Mouse (Mus musculus) neural tube, embryonic 13.5 days (tissue): ENCODE data around the gene Gm8257. TPM values are rescaled to one million over a fixed set of nuclear protein-coding genes. Genes with fewer than 3 reads are reported as not detected.
"Not testable (repeated sequence)": the region's sequence is repeated elsewhere in the genome, so short reads cannot be mapped to it uniquely, and the experiment has no call there.

ENCODE experiments used
- ATAC-seq: fragments of 200-750 bp; cut with Nextera tagmentation; 2 replicates; pipeline ENCODE4 v1.8.0; 2017; ENCODE audit warnings: low read depth, mild to moderate bottlenecking, moderate TSS enrichment, moderate library complexity
- H3K27ac ChIP-seq: fragments of 300-500 bp; sonication (generic); replicated peaks from 2 replicates; pipeline ENCODE4 v1.5.1; 2015; ENCODE audit warnings: moderate library complexity, mild to moderate bottlenecking, inconsistent platforms
- H3K27me3 ChIP-seq: fragments of 300-500 bp; sonication (generic); 2 replicates; pipeline ENCODE4 v1.6.1; 2015; ENCODE audit warnings: mild to moderate bottlenecking, inconsistent platforms
- H3K36me3 ChIP-seq: fragments of 300-500 bp; sonication (generic); 2 replicates; pipeline ENCODE4 v1.6.1; 2015; ENCODE audit warnings: mild to moderate bottlenecking, inconsistent platforms
- H3K4me1 ChIP-seq: fragments of 300-500 bp; sonication (generic); replicated peaks from 2 replicates; pipeline ENCODE4 v1.6.1; 2015; ENCODE audit warnings: inconsistent platforms
- H3K4me2 ChIP-seq: fragments of 300-500 bp; sonication (generic); 2 replicates; pipeline ENCODE4 v1.6.1; 2015; ENCODE audit warnings: inconsistent platforms, mild to moderate bottlenecking, moderate library complexity
- H3K4me3 ChIP-seq: fragments of 300-500 bp; sonication (generic); 2 replicates; pipeline ENCODE4 v1.5.1; 2015; ENCODE audit warnings: mild to moderate bottlenecking, inconsistent platforms
- H3K9ac ChIP-seq: fragments of 300-500 bp; sonication (generic); 2 replicates; pipeline ENCODE4 v1.6.1; 2015; ENCODE audit warnings: moderate library complexity, mild to moderate bottlenecking, inconsistent platforms
- H3K9me3 ChIP-seq: fragments of 300-500 bp; sonication (generic); 2 replicates; pipeline ENCODE4 v1.6.1; 2016; ENCODE audit warnings: inconsistent platforms
- WGBS: fragments of 180-500 bp; shearing (Covaris S2); methylation state at CpG from one replicate; pipeline ENCODE4 v1.1.7; 2015; 5-methylcytosine and 5-hydroxymethylcytosine counted together
- polyA plus RNA-seq: library from polyadenylated mRNA; unstranded; fragments of >200 nt; fragmentation: Nextera tagmentation; extraction: Ambion mirVana; gene quantifications from 2 replicates; pipeline ENCODE4 v1.2.1, GENCODE M21; 2015

The Gm8257 gene
- not detected in 2 replicates for polyA plus RNA-seq

- WGBS, result 86% methylated on average over 3 of the region's 3 CpGs
- H3K9me3 ChIP-seq, H3K36me3 ChIP-seq, H3K4me2 ChIP-seq, H3K9ac ChIP-seq, H3K4me1 ChIP-seq, H3K4me3 ChIP-seq, ATAC-seq, H3K27ac ChIP-seq, H3K27me3 ChIP-seq: not testable (repeated sequence)
Measured at GRCm38 (mm10) chr14:44706356-44706755, at the start of gene Gm8257. Gm8257 (minus strand) TSS chr14:44706456.

GRCm38 (mm10) chr14:44750240-44750639, 44.0 kb upstream of the Gm8257 start, which contains the start of gene Gm8267:
Gm8267 (minus strand) TSS chr14:44750340.
- Histone ChIP-seq H3K27ac (no peak within 1 kb of the TSS), H3K4me2 (no peak within 1 kb of the TSS), H3K27me3 (no peaks in the 10 kb centered on the region), H3K9ac (no peak within 1 kb of the TSS), H3K4me3 (no peak within 1 kb of the TSS), H3K9me3 (no peaks in the 10 kb centered on the region), H3K4me1 (no peaks in the 10 kb centered on the region), H3K36me3 (no peaks in the 10 kb centered on the region)
- WGBS, result 84% methylated on average over 3 of the region's 3 CpGs
- no peak for ATAC-seq

GRCm38 (mm10) chr14:44742789-44743188, 36.5 kb upstream of the Gm8257 start:
- H3K9me3 ChIP-seq, H3K4me2 ChIP-seq, H3K27me3 ChIP-seq, H3K4me3 ChIP-seq, ATAC-seq, H3K9ac ChIP-seq, H3K4me1 ChIP-seq, H3K36me3 ChIP-seq, H3K27ac ChIP-seq: not testable (repeated sequence)
- WGBS, result 66% methylated on average over 1 of the region's 1 CpGs

- not testable (repeated sequence) for H3K27me3 ChIP-seq, ATAC-seq, H3K36me3 ChIP-seq, H3K4me3 ChIP-seq, H3K4me2 ChIP-seq, H3K9me3 ChIP-seq, H3K27ac ChIP-seq, H3K9ac ChIP-seq, H3K4me1 ChIP-seq
Measured at GRCm38 (mm10) chr14:44730711-44731110, 24.5 kb upstream of the Gm8257 start.

GRCm38 (mm10) chr14:44627737-44628136, 78.5 kb downstream of the Gm8257 start, which contains the start of gene Gm5624:
Gm5624 (minus strand) TSS chr14:44627938.
- not testable (repeated sequence) for H3K4me2 ChIP-seq, H3K27ac ChIP-seq, H3K4me1 ChIP-seq, H3K4me3 ChIP-seq, H3K9ac ChIP-seq, ATAC-seq, H3K9me3 ChIP-seq, H3K27me3 ChIP-seq, H3K36me3 ChIP-seq
- 91% methylated on average over 4 of the region's 4 CpGs for WGBS

Other genes starting within 250 kb of the Gm8257 start
- 0.20 TPM in 1 of 2 replicates, not detected in the other for gene BC061237, start 214.0 kb downstream of the Gm8257 start, polyA plus RNA-seq
- gene Gm17093, start 188.2 kb downstream of the Gm8257 start, polyA plus RNA-seq, result not detected in 2 replicates
- gene Gm8247, start 123.3 kb downstream of the Gm8257 start, polyA plus RNA-seq, result 0.17 TPM in 1 of 2 replicates, not detected in the other
- gene Gm5624, start 78.5 kb downstream of the Gm8257 start, polyA plus RNA-seq, result not detected in 2 replicates
- gene Gm8267, start 43.9 kb upstream of the Gm8257 start, polyA plus RNA-seq, result not detected in 2 replicates
- 0.47 and 0.53 TPM in 2 replicates for gene Ptgdr, start 152.9 kb upstream of the Gm8257 start, polyA plus RNA-seq